Mouse (Mus musculus): ENCODE data around the gene 1700102P08Rik.

DNA sequence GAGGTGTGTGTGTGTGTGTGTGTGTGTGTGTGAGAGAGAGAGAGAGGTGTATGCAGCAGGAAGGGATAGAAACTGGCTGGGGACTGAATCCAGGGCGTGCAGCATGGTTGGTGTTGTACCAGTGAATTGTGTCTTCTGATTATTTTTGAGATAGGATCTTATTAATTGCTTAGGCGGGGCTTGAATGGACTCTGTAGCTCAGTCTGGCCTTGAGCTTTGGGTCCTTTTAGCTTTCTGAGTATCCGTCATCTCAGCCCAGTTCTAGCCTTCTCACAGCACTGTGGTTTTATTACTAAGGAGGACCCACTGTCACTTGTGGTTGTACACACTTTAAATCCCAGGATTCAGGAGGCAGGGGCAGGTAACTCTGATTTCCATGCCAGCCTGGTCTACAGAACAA is 49.3 kb upstream of the 1700102P08Rik start:
- TF ChIP-seq CTCF (IDR thresholded peaks at IDR 0.05; ENCODE audit: low read depth), result no peak
- TF ChIP-seq EP300 (optimal IDR thresholded peaks at IDR 0.05), result no peak
